Mouse (Mus musculus) ES-E14 (cell line): ENCODE results near the gene Scfd2.

Experiments
- CHD2 ChIP-seq: IDR thresholded peaks from 2 replicates; pipeline ENCODE4 v1.6.1; 2014; ENCODE audit warnings: mild to moderate bottlenecking, low read depth, low read length, inconsistent platforms
- HCFC1 ChIP-seq: IDR thresholded peaks from 2 replicates; pipeline ENCODE4 v1.6.1; 2012; ENCODE audit warnings: low read length, inconsistent platforms, borderline replicate concordance; ENCODE audit not compliant: insufficient read depth

DNA sequence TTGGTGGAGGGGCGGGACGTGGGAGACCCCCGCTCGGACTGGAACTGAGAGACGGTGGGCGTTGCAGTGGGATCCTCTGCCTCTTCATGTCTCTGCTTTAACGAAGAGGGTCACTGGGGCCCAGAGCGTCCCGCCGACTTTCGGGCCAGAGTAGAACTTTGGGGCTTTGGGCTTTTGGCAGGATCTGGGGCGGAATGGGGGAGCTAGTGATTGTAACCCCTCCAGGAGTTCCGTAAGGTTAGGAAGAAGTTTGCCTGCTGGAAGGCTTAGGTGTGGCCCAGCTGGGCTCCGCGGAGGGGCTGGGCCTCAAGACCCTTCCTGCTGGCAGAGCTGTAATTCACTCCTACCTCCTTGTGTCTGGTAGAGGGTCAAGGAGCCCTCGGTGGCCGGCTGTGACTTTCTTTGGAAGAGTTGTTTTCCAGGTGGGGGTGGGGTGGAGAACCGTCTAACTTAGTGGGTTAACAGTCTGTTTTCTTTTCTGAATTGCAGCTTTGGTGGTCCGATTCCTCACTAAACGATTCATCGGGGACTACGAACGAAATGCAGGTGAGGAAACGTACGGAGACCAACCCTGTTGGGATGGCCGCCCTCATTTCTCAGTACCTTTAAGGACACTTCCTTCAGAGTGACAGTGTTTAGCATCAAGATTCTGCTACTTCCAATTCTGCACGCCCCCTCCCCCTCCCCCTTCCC lies 335.8 kb downstream of the Scfd2 start:
- TF ChIP-seq HCFC1 (no peak), CHD2 (no peak)
